Mouse (Mus musculus) adrenal gland, postnatal 4 days (tissue): ENCODE data around the gene Mrpl23. TPM values are rescaled to one million over a fixed set of nuclear protein-coding genes. Genes with fewer than 3 reads are reported as not detected.
A peak's percentile ranks its signal among the peaks of the same experiment; 100 is the strongest.

Experiments
- DNase-seq, 2 experiments: peaks; one replicate each; pipeline ENCODE4 v3.0.0; 2021 to 2022; ENCODE audit warnings: low spot score in 2 of 2, mixed read lengths in 2 of 2
- total RNA-seq, 2 experiments: library from RNA; stranded (reverse); gene quantifications; 2 replicates each; pipeline ENCODE4 v1.2.3; 2021

Gene Mrpl23
- total RNA-seq, 2 experiments from 2014 or later, result 8.2 to 9.5 TPM

- no peak for DNase-seq
Observed at GRCm38 (mm10) chr7:142517531-142517930, 15.0 kb upstream of the Mrpl23 start.

- DNase-seq, result no peak
Observed at GRCm38 (mm10) chr7:142520331-142520730, 12.2 kb upstream of the Mrpl23 start.

GRCm38 (mm10) chr7:142522352-142522751 is 10.1 kb upstream of the Mrpl23 start:
- DNase-seq, result no peak

- DNase-seq, result no peak
Observed at GRCm38 (mm10) chr7:142523200-142523990, 9.1 kb upstream of the Mrpl23 start.

- no peak for DNase-seq
Observed at GRCm38 (mm10) chr7:142525342-142526178, 6.9 kb upstream of the Mrpl23 start.

- no peak for DNase-seq
Observed at GRCm38 (mm10) chr7:142529350-142529749, 3.1 kb upstream of the Mrpl23 start.

- DNase-seq, result no peak
Observed at GRCm38 (mm10) chr7:142531973-142532521, 439 bp upstream of the Mrpl23 start.

GRCm38 (mm10) chr7:142533059-142533855 is 771 bp downstream of the Mrpl23 start:
- peak; percentile 67 to 78 for DNase-seq

- DNase-seq, result no peak
Observed at GRCm38 (mm10) chr7:142535116-142535515, 2.6 kb downstream of the Mrpl23 start.

GRCm38 (mm10) chr7:142535832-142536231 is 3.3 kb downstream of the Mrpl23 start:
- no peak for DNase-seq

GRCm38 (mm10) chr7:142537181-142537580 is 4.7 kb downstream of the Mrpl23 start:
- no peak for DNase-seq

GRCm38 (mm10) chr7:142537879-142538278 is 5.4 kb downstream of the Mrpl23 start:
- peak; percentile 27 to 49 for DNase-seq

- DNase-seq, result no peak
Observed at GRCm38 (mm10) chr7:142538291-142538690, 5.8 kb downstream of the Mrpl23 start.

GRCm38 (mm10) chr7:142538766-142539165 is 6.3 kb downstream of the Mrpl23 start:
- DNase-seq, result no peak

- DNase-seq, result no peak
Observed at GRCm38 (mm10) chr7:142539828-142540227, 7.3 kb downstream of the Mrpl23 start.

GRCm38 (mm10) chr7:142542771-142543303 is 10.4 kb downstream of the Mrpl23 start:
- no peak for DNase-seq

- DNase-seq, result no peak
Observed at GRCm38 (mm10) chr7:142545967-142546366, 13.5 kb downstream of the Mrpl23 start.

GRCm38 (mm10) chr7:142547874-142548273 is 15.4 kb downstream of the Mrpl23 start:
- DNase-seq, result no peak

GRCm38 (mm10) chr7:142548706-142549105 is 16.2 kb downstream of the Mrpl23 start:
- DNase-seq, result no peak

GRCm38 (mm10) chr7:142549941-142550763 is 17.7 kb downstream of the Mrpl23 start:
- peak in 1 of 2 experiments; percentile 43 for DNase-seq
